Mouse (Mus musculus) testis, postnatal 14 days (tissue): ENCODE data around the gene Fbxw17.
"Not testable (repeated sequence)": the region's sequence is repeated elsewhere in the genome, so short reads cannot be mapped to it uniquely, and the experiment has no call there.

ENCODE experiments used
- DNase-seq: peaks from one replicate; pipeline ENCODE4 v3.0.0; 2021; ENCODE audit warnings: low spot score

Fbxw17 gene

DNA sequence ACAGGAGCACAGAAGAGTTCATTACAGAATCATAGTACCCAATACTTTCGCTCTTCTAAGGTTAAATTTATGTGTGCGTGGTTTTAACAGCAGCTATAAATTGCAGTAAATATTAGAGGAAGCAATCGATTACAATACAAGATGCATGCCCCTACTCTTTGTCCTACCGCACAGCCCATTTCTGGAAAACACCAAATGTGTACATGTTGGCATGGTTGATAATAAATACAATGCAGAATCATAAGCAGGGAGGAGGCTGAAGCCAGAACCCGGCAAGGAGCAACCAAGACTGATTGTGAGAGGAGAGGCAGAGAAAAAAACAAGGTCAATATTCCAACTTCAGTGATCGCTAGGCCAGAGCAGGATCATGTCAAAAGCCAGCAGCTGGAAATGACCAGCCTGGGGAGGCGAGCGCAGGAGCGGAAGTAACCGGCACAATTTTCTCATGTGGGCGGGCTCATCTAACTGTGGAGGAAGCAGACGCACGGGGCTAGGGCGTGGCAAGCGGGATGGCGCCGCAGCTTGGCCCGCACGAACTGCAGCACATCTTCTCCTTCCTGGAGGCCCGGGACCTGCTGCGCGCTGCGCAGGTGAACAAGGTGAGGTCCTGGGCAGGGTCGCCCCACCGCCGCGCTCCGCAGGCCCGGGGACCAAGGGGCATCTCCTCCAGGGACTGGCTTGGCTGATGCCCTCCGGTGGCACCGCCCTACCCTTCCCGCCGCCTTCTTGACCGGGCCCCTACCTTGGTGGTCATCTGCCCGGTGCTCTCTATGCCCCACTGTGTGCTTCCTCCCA lies at the start of gene Fbxw17:
Fbxw17 (plus strand) TSS at position 476 of the 795 bp plus-strand sequence.
- peak; percentile 64 for DNase-seq

DNA sequence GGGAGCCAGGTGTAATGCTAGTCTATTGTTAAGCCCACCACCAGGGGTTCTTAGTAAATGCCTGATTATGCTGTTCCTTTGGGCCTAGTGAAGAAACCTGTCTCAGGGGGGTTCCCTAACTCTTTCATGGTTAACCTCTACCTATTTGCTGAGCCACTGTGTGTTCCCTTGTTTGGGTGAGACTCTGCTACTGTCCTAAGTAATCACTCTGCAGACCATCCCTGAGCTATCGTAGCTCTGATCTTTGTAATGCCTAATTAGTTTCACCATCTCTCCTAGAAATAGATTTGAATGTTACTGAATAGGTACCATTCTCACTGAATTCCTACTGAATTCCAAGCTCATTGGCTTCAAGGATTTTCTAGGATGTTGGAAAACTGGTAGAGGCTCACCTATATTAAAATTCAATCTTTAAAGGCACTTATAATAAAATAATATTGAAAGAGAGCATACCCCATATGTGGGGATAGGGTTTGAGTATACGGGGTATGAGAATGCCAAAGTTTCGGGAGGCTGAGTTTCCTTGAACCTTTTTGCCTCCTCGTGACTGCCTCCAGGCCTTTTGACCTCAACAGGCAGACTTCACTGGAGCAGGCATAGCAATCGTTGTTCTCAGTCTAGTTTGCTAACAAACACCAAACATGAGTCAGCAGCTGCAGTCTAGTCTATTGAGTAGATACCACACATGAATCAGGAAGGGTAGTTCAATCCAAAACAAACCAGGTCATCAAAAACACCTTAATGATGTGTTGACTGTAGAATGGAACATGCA lies 44.5 kb upstream of the Fbxw17 start:
- not testable (repeated sequence) for DNase-seq

DNA sequence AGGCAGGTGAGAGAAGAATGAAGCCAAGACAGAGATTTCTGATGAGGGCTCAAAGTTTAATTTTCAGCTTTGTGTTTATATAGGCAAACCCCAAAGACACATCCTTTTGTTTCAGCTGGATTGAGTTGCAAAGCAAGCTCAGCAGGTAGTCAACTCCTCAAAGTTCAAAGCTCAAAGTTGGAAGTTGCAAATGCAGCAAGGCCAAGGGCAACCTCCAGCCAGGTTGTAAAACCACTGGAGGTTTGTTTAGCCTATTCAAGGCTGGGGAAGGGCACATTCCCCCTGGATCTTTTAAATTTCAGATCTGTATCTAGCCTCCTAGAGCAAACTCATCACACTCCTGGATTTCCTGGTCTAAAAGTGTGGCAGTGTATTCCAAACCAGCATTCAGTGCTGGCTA lies 28.5 kb upstream of the Fbxw17 start:
- not testable (repeated sequence) for DNase-seq

DNA sequence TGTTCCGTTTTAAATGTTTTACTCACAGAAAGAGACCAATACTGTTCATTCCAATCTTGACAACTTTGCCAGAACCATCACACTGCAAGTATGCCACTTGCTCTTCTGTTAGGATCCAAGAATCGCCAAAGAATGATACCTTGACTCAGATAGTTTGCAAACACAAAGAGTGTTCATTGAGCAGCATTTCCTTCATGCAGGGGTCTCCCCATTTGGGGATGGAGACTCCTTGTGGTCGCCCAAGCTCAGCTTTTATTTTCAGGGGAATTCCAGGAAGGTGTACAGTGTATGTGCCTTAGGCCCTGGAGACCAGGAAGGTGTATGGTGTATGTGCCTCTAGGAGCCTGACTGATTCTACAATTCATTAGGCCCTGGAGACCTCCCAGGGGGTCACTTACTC lies 757 bp downstream of the Fbxw17 start:
- DNase-seq, result no peak

DNA sequence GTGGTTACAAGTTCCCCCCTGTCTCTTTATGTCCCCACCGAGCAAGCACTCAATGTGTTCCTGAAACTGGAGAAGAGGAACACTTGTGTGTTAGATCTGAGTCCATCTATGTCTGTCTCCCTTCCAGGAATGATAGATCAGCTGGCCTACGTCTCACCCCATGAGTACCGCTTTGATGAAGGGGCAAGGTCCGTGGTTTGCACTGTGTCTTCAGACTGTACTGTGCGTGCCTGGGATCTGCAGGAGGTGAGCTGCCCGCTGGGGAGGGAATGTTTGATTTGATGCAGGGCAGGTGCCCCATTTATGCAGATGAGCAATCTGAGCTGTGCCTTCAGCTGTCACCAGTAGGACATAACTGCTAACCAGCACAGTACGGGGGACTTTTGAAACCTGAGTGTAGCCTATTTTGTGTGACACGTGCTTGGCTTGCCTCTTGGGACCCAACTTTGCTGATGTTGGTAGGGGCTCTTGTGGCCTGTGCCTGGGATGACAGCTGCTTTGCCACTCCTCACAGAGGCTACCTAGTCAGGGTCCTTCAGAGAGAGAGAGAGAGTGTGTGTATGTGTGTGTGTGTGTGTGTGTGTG lies 6.1 kb downstream of the Fbxw17 start:
- DNase-seq, result no peak

DNA sequence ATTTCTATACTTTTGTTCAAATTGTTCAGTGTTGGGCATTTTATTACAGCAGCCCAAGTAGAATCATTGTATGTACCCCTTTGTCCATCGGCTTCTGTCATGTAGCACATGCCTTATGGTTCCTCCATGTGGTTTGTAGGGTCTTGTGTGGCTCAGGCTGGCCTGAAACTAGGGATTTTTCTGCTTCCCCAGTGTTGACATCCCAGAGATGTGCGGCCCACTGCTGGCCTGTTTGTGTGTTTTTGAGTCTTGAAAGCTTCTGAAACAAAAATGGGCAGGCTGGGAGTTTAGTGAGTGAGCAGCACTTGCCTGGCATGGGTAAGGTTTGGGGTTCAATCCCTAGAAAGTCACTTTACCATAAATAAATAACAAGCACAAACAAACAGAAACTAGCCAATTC lies 6.9 kb downstream of the Fbxw17 start:
- DNase-seq, result no peak

DNA sequence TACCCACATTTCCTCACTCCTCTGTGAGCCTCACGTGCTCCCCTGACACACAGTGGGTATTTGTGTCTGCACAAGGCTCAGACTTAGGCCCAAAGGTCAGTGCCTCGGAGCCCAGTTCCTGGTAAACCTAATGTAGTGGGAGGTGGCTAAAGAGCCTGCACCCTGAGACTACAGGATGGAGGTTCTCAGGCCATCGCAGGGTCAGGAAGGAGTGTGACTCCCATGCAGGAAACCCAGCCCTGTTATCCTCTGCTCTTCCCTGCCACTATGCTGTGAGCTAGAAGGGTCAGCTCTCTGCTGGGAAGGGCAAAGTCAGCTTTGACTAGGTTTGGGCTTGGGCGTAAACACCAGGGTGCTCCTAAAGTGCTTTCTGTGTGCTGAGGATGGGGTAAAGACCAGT lies 9.0 kb downstream of the Fbxw17 start:
- no peak for DNase-seq

DNA sequence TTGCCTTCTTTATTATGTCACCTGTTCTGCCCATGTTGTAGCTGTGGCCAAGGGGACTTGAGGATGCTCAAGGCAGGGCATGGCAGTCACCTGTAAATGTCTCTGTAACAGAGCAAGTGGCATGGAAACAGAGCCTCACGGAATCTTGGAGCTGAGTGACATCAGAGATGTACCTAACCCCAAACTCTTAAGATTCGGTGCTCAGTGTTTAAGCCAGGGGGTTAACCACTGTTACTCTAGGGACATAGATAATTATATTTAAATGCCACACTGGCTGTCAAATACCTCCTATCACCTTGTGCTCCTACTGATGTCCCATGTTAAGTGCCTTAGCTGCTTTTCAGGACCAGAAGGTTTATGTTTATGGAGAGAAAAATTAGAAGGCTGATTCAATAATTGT lies 26.1 kb downstream of the Fbxw17 start, which contains the start of gene Gm47429:
Gm47429 (minus strand) TSS at position 101 of the 400 bp plus-strand sequence.
- no peak for DNase-seq

DNA sequence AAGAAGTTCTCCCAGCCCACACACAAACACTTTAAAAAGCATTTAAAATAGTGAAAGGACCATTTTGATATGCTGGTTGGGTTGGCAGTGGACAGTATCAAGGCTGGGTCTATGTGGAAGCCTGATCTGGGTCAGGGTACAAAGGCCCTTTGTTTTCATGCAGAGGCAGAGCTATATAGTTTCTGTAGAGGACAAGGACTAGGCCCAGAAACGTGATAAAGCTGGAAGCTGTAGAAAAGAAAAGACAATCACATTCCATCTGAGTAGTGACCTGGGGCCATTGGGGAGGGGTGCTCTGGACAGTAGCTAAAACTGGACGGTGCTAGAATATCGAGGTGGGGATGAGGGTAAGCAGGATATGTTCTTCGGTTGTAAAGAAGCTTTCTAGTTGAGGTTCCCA lies 27.6 kb downstream of the Fbxw17 start:
- DNase-seq, result no peak

DNA sequence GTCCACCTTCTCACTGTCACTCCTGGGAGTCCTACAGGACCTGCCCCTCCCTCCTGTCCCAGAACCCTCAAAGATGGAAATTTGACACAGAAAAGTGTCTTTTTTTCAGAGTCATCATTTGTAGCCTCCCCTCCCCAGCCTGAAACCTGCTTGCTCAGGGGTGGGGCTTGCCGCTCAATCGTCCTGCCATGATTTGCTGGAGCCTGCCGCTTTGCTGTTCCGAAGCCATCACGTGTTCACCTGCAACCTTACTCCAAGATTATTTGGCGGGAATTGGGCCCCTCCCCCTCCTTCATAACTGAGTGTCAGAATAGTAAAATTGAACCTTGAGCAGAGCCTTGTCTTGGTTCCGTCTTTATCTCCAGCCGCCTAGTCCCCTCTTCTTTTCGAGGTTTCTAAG lies 34.6 kb downstream of the Fbxw17 start:
- DNase-seq, result not testable (repeated sequence)

DNA sequence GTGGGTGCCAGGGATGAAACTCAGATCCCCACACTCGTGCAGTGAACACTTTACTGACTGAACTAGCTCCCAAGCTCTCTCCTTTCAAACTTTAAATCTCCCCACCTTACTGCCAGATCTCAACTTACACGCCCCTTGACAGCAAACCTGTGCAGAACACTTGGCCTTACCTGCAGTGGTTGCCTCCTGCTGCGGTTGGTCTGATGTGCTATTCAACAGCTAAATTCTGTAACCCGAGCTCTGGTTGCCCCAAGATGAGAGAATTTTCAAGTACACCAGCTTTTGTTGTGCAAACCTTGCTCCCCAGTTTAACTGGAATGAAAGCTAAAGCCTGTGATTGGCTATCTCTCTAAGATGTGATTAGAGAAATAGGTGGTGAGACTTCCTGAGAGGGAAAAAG lies 35.8 kb downstream of the Fbxw17 start:
- DNase-seq, result no peak

DNA sequence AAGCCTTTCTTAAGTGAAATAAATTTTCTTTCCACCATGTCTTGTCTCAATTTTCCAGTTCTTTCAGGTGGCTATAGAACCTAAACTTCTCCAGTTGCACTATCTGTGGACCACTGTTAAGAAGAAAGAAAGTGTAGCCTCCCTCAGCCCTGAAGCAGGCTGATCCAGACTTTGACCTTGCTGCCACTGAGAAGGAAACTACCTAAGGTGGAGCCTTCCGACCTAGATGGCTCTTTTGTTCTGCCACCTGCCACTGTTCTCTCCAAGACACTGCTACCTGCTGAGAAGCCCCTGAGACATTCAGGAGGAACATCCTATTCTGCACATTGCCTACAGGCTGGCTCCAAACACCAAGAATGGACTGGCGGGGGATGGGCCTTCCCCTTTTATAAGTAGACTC lies 42.8 kb downstream of the Fbxw17 start:
- DNase-seq, result not testable (repeated sequence)

DNA sequence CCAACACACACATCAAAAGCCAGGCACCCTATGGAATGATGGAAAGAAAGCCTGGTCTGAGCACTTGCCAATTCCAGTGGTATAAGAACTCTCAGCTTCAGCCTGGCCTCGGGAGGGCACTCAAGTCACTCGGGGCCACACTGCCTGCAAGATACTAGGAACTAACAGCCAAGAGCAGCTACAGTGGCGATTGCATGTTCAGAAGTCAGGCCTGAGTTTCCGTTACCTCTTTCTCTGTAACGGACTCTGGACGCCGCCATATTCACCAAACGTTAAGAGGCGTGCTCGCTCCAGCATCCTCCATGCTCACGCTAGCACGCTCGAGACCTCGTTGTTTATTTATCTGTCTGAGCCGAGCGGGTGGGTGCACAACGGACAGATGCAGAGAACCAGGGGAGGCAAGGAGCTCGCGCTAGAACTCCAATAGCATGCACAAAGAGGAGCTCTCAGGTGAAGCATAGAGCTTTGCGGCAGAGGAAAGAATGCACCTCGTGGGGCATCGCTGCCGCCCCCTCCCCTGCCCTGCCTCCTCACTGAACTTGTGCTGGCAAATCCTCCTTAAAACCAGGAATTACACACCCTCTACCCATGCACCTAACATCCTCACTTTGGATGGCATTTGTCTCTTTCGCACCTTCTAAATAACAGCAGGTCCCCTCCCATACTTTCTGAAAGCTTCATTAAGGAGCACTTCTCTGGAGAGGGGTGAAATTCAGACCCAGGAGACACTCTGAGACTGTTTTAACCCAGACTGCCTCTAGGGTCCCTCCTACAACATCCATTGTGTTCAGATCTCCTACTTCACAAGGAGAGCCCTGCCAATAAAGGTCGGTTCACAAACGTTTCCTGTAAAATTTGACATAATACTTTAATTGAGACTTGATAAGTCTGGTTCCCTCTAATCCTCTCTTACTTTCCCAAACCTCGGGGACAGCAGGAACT lies 47.2 kb downstream of the Fbxw17 start:
- peak; percentile 12 for DNase-seq

DNA sequence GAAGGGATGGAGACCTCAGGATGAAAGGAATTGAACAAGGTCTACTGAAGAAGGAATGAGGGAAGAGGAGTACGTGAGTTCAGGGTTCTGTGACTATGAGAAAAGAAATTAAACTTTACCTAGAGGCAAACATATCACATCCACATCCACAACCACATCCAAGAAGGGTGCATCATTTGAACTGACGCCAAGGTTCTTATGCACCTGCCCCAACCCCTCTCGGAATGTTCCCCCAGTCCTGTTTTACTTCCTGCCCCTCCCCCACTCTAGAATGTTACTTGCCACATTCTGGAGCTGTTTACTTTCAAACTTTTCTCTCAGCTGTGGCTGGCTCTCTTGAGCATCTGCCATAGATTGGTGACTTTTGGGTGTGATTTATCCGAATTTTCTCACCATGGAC lies 49.3 kb downstream of the Fbxw17 start, which contains the start of gene Nutm2:
Nutm2 (plus strand) TSS at position 301 of the 400 bp plus-strand sequence.
- peak; percentile 14 for DNase-seq
